Mouse (Mus musculus) E14TG2a.4 (cell line): ENCODE data around the gene Ttll1.

Experiments
- H3K27me3 ChIP-seq: 2 replicates; pipeline ENCODE4 v1.6.1; 2014; ENCODE audit warnings: low read length, control low read depth; ENCODE audit not compliant: insufficient read depth
- H3K36me3 ChIP-seq: 2 replicates; pipeline ENCODE4 v1.6.1; 2014; ENCODE audit warnings: low read length, control low read depth; ENCODE audit not compliant: insufficient read depth
- H3K4me1 ChIP-seq: replicated peaks from 2 replicates; pipeline ENCODE4 v1.6.1; 2014; ENCODE audit warnings: low read depth, low read length, control low read depth
- H3K4me3 ChIP-seq: replicated peaks from 2 replicates; pipeline ENCODE4 v1.5.1; 2014; ENCODE audit warnings: mild to moderate bottlenecking, low read length
- H3K9me3 ChIP-seq: 2 replicates; pipeline ENCODE4 v1.6.1; 2014; ENCODE audit warnings: low read length, control low read depth
- CTCF ChIP-seq: conservative IDR thresholded peaks from 2 replicates; pipeline ENCODE4 v1.5.1; 2014; ENCODE audit warnings: low read length
- NANOG ChIP-seq: IDR thresholded peaks from 2 replicates; pipeline ENCODE4 v1.6.1; 2014; ENCODE audit warnings: borderline replicate concordance, low read length, mixed read lengths
- POU5F1 ChIP-seq: IDR thresholded peaks from 2 replicates; pipeline ENCODE4 v1.6.1; 2014; ENCODE audit warnings: low read length, borderline replicate concordance

Gene Ttll1

DNA sequence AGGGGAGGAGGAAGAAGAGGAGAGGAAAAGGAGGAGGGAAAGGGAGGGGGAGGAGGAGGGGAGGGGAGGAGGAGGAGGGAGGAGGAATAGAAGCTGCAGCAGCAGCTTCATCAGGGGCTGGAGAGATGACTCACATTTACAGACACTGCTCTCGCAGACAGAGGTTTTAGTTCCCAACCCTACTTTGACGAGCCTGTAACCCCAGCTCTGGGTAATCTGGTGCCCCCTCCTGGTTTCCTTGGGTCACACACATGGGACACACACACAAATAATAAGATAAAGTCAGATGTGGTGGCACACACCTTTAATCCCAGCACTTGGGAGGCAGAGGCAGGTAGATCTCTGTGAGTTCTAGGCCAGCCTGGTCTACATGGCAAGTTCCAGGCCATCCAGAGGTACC is 27.2 kb downstream of the Ttll1 start:
- H3K36me3 ChIP-seq, result no peaks in the 10 kb centered on the region
- no peak overlapping the region for H3K4me3 ChIP-seq
- TF ChIP-seq NANOG (no peak), CTCF (peak; percentile 49)
- peaks cover 64% of the 10 kb centered on the region for H3K4me1 ChIP-seq
- H3K9me3 ChIP-seq, result no peaks in the 10 kb centered on the region
- no peaks in the 10 kb centered on the region for H3K27me3 ChIP-seq

DNA sequence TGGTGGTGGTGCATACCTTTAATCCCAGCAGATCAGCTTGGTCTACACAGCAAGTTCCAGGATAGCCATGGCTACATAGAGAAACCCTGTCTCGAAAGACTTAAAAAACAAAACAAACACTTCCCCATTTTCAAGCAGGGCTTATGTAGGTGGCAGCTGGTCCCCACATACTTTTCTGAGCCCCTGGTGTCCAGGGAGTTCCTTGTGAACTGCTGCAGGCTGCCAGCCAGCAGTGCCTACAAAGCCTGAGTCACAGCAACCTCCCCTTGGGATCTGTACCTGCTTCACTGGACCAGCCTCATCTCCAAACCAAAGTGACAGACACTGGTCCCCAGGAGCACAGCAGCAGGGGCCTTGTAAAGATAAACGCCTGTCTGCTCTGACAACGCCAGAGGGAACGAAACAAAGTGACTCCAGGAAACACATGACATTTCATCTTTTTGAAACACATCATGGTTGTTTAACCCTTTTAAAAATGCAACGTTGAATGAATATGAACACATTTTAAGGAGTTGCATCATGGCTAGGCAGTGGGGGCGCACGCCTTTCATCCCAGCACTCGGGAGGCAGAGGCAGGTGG is 28.0 kb downstream of the Ttll1 start:
- Histone ChIP-seq H3K4me1 (peaks cover 60% of the 10 kb centered on the region), H3K4me3 (no peak overlapping the region), H3K27me3 (no peaks in the 10 kb centered on the region), H3K9me3 (no peaks in the 10 kb centered on the region), H3K36me3 (no peaks in the 10 kb centered on the region)
- TF ChIP-seq NANOG (no peak), CTCF (no peak), POU5F1 (no peak)

DNA sequence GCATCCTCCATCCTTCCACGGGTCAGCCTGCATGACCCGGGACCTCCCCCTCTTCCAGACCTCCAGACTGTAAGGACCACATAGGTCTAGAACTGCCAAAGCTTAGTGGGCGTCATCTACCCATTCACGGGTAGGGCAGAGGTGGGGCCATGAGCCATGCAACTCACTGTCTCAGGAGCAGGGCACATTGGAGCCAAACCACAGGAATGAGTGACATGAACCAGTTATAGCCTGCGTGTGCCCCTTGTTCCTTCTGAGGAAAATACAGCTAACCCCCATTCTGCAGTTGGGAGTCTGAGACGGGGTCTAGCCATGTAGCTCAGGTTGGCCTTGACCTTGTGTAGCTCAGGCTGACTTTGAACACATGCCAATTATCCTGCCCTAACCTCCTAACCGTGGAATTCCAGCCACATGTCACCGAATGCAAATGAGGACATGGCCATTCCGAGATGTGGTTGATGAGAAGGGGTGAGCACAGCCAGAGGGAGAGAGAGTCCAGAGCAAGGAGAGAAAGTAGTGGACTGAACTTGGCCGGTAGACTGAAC is 29.4 kb downstream of the Ttll1 start:
- H3K36me3 ChIP-seq, result no peaks in the 10 kb centered on the region
- no peaks in the 10 kb centered on the region for H3K9me3 ChIP-seq
- TF ChIP-seq POU5F1, result no peak
- TF ChIP-seq NANOG, result no peak
- TF ChIP-seq CTCF, result no peak
- H3K4me1 ChIP-seq, result peaks cover 54% of the 10 kb centered on the region
- no peak overlapping the region for H3K4me3 ChIP-seq
- H3K27me3 ChIP-seq, result no peaks in the 10 kb centered on the region

- peaks cover 67% of the 10 kb centered on the region for H3K4me1 ChIP-seq
- no peak overlapping the region for H3K4me3 ChIP-seq
- H3K27me3 ChIP-seq, result no peaks in the 10 kb centered on the region
- H3K36me3 ChIP-seq, result no peaks in the 10 kb centered on the region
- TF ChIP-seq POU5F1 (no peak), CTCF (no peak), NANOG (no peak)
- no peaks in the 10 kb centered on the region for H3K9me3 ChIP-seq
These were observed 30.9 kb downstream of the Ttll1 start for GRCm38 (mm10) chr15:83479818-83480217.

- TF ChIP-seq CTCF (no peak), NANOG (no peak), POU5F1 (no peak)
- Histone ChIP-seq H3K4me1 (peaks cover 74% of the 10 kb centered on the region), H3K4me3 (no peak overlapping the region), H3K9me3 (no peaks in the 10 kb centered on the region), H3K27me3 (no peaks in the 10 kb centered on the region), H3K36me3 (no peaks in the 10 kb centered on the region)
These were observed 32.6 kb downstream of the Ttll1 start for GRCm38 (mm10) chr15:83478096-83478495.

- H3K27me3 ChIP-seq, result no peaks in the 10 kb centered on the region
- H3K4me3 ChIP-seq, result no peak overlapping the region
- no peaks in the 10 kb centered on the region for H3K9me3 ChIP-seq
- H3K4me1 ChIP-seq, result peaks cover 63% of the 10 kb centered on the region
- no peak for TF ChIP-seq CTCF
- no peak for TF ChIP-seq NANOG
- no peak for TF ChIP-seq POU5F1
- no peaks in the 10 kb centered on the region for H3K36me3 ChIP-seq
These were observed 34.0 kb downstream of the Ttll1 start for GRCm38 (mm10) chr15:83476593-83477273.

DNA sequence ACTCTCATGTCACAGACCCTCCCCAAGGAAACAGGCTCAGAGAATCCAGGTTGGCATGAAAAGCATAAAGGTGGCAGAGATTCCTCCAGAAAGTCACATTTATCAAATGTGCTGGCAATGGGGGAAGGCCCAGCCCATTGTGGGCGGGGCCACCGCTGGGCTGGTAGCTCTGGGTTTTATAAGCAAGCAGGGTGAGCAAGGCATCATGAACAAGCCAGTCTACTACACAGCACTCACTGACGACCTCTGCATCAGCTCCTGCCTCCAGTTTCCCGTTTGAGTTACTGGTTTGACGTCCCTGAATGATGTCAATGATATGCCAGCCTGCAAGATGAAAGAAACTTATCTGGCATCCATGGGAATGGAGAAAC is 36.2 kb downstream of the Ttll1 start:
- Histone ChIP-seq H3K27me3 (no peaks in the 10 kb centered on the region), H3K9me3 (no peaks in the 10 kb centered on the region), H3K4me1 (peaks cover 42% of the 10 kb centered on the region), H3K36me3 (no peaks in the 10 kb centered on the region), H3K4me3 (peak overlapping the region; percentile 17; the same call in 1 of the 2 replicates)
- TF ChIP-seq POU5F1, result no peak
- TF ChIP-seq NANOG, result no peak
- TF ChIP-seq CTCF, result no peak

DNA sequence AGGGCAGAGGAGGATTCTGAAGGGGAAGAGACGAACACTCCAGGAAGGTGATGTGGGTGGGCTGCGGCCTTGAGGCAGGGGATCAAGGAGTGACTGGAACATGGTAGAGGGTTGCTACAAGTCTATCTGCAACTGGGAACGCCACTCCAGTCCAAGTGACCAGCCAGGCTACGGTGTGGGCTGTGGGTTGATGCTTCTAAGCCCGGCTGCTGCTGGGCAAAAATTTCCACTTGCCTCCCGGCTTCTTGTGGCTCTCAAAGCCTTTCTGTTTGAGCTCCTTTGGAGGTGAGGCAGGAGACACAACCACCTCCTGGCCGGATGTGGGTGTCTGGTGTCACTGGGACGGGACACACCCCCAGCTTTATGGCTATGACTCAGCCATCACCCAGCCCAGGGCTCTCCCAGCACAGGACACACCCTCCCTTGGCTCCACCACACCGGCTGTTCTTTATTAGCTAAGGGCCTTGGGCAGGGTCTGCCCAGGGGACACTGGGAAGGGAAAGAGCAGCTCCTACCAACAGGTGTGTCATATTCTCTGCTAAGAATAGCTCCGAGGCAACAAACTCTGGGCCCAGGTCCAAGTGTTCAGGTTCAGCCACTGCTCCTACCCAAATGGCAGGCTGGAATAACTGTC is 36.7 kb downstream of the Ttll1 start:
- Histone ChIP-seq H3K4me1 (peaks cover 40% of the 10 kb centered on the region), H3K27me3 (no peaks in the 10 kb centered on the region; the same call in 1 of the 2 replicates), H3K36me3 (no peaks in the 10 kb centered on the region), H3K4me3 (peak overlapping the region; percentile 17; the same call in 1 of the 2 replicates), H3K9me3 (no peaks in the 10 kb centered on the region)
- TF ChIP-seq CTCF (no peak), POU5F1 (no peak), NANOG (no peak)
